Mouse (Mus musculus): ENCODE measurements around the gene Tspan18.

DNA sequence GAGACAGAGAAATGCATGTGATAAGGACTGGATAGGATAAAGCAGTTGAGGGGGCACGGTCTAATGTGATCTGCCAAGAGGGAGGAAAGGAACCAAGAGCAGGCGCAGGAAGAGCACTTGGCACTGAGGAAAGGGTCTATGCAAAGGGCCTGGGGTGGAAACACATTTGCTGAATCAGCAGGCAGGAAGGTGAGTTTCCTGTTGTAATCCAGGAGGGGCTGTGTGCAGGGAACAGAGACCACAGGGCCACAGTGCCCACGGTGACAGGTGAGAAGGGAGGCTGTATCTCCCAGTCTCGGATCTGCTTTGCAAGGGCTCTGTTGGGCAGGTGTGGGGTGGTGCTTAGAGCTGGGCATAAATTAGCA, 156.0 kb downstream of the Tspan18 start:
- no peak for TF ChIP-seq CTCF (IDR thresholded peaks at IDR 0.05; ENCODE audit: extremely low read depth, insufficient read depth, insufficient read length, insufficient replicate concordance)
- TF ChIP-seq POLR2A (IDR thresholded peaks at IDR 0.05; ENCODE audit: low read depth, low read length): no peak
